Mouse (Mus musculus): ENCODE results near the gene E330009J07Rik.

The E330009J07Rik gene

GRCm38 (mm10) chr6:40436047-40436483 is at the start of gene E330009J07Rik:
Gene E330009J07Rik, minus strand, starts transcription at chr6:40436135.
- TF ChIP-seq GATA4 (IDR thresholded peaks at IDR 0.05; ENCODE audit: insufficient replicate concordance, low read length): no peak

DNA sequence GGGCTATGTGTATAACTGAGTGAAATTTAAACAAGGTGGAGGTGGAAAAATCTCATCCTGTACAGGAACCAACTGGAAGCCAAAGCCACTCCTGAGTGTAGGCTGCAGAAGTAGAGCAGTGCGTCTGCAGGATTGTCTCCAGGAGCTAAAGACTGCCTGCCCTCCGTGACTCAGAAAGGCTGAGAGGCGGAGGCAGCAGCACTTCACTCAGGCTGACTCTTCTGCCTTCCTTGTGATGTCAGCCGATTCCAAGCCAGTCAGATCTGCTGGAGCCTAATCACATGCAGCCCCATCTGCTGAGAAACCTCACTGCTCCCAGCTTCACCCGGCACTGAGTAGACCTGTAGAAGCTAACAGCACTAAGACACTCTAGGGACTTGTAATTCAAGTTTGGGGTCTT is 46.4 kb upstream of the E330009J07Rik start:
- no peak for TF ChIP-seq GATA4 (IDR thresholded peaks at IDR 0.05; ENCODE audit: insufficient replicate concordance, low read length)

- no peak for TF ChIP-seq GATA4 (IDR thresholded peaks at IDR 0.05; ENCODE audit: insufficient replicate concordance, low read length)
Measured at GRCm38 (mm10) chr6:40479705-40480104, 43.8 kb upstream of the E330009J07Rik start.

GRCm38 (mm10) chr6:40476132-40476531 is 40.2 kb upstream of the E330009J07Rik start:
- no peak for TF ChIP-seq GATA4 (IDR thresholded peaks at IDR 0.05; ENCODE audit: insufficient replicate concordance, low read length)

DNA sequence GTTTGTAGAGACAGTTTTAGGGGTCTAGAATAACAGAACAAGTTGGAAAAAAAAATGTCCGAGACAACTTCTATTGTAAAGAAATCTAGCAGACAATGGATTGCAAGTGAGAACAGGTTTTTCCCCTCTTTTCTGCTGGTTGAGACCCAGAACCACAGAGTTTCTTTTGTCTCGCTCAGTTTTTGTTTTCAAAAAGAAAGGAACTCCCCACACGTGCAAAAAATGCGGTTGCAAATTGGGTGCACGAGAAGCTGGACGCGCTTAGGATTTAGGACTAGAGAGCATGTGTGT is 35.7 kb upstream of the E330009J07Rik start:
- no peak for TF ChIP-seq GATA4 (IDR thresholded peaks at IDR 0.05; ENCODE audit: insufficient replicate concordance, low read length)

GRCm38 (mm10) chr6:40470916-40471719 is 35.2 kb upstream of the E330009J07Rik start, which contains the start of gene Ssbp1:
Gene Ssbp1, plus strand, starts transcription at chr6:40471352.
- TF ChIP-seq GATA4 (IDR thresholded peaks at IDR 0.05; ENCODE audit: insufficient replicate concordance, low read length): peak; percentile 55; the same call in 1 of the 2 replicates

DNA sequence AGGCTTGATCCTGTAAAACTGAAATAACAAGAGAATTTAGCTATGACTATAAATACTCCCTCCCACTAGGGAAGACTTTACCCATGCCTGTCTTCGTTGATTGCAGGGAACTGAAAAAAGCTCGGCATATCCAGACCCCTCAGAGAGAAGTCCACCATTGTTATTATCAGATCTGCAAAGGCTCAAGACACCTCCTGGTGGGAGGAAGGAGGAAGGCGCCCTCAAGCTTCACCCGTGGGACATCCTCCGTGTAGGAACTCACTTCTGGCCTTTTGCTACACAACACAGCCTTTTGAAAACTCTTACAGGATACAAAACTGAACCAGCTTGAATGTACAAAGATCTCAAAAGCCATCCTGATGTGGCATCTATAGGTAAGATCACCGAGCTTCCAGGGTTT is 29.8 kb upstream of the E330009J07Rik start:
- no peak for TF ChIP-seq GATA4 (IDR thresholded peaks at IDR 0.05; ENCODE audit: insufficient replicate concordance, low read length)

DNA sequence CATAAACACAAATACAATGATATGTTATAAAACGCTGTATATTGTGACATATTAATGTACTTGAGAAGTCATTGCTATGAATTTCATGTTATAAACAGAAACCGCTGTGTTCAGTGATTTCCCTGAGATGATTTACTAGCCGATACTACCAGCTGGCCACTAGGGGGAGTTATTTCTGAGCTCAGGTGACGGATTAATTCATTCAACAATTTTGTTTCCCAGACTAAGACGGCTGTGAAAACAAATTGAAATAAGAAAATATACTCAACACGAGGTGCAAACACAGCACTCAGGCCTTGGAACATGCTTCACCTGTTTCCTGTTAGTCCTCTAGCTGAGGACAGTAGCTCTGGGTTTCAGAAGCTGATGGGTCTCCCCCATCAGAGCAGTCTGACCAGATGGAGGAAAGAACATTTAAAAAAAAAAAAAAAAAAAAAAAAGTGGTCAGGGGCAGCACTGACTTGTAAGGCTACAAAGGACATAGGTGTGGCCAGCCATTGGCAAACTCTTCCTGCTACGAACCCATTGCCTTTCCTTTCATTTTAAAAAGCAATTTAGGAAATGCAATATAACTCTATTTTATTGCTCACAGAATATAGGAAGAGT is 18.6 kb upstream of the E330009J07Rik start:
- no peak for TF ChIP-seq GATA4 (IDR thresholded peaks at IDR 0.05; ENCODE audit: insufficient replicate concordance, low read length)

- TF ChIP-seq GATA4 (IDR thresholded peaks at IDR 0.05; ENCODE audit: insufficient replicate concordance, low read length): no peak
Measured at GRCm38 (mm10) chr6:40448626-40449025, 12.7 kb upstream of the E330009J07Rik start.

GRCm38 (mm10) chr6:40443281-40443928 is 7.5 kb upstream of the E330009J07Rik start:
- TF ChIP-seq GATA4 (IDR thresholded peaks at IDR 0.05; ENCODE audit: insufficient replicate concordance, low read length): no peak

GRCm38 (mm10) chr6:40441755-40442154 is 5.8 kb upstream of the E330009J07Rik start:
- no peak for TF ChIP-seq GATA4 (IDR thresholded peaks at IDR 0.05; ENCODE audit: insufficient replicate concordance, low read length)

GRCm38 (mm10) chr6:40441276-40441675 is 5.3 kb upstream of the E330009J07Rik start:
- TF ChIP-seq GATA4 (IDR thresholded peaks at IDR 0.05; ENCODE audit: insufficient replicate concordance, low read length): no peak

DNA sequence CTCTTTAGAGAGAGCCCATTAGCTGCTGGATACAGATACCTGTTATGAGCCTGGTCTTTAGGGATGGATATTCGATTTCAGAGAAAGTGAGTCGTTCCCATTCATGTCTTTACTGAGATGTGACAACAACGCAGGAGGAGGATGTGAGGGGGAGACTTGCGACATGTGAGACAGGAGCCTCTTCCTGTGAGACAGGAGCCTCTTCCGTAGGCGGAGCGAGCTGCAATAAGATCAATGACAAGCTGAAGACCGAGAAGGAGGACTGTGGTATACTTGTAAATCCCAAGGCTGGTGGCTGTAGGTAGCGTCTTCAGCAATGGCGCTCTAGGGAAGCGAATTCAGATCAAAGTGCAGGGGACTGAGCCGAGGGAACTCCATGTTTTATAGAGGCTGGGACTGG is 3.8 kb upstream of the E330009J07Rik start:
- no peak for TF ChIP-seq GATA4 (IDR thresholded peaks at IDR 0.05; ENCODE audit: insufficient replicate concordance, low read length)

GRCm38 (mm10) chr6:40438936-40439335 is 3.0 kb upstream of the E330009J07Rik start, which contains the start of gene Wee2:
Gene Wee2, plus strand, starts transcription at chr6:40439088.
- TF ChIP-seq GATA4 (IDR thresholded peaks at IDR 0.05; ENCODE audit: insufficient replicate concordance, low read length): no peak

GRCm38 (mm10) chr6:40435151-40436046 is 536 bp downstream of the E330009J07Rik start:
- no peak for TF ChIP-seq GATA4 (IDR thresholded peaks at IDR 0.05; ENCODE audit: insufficient replicate concordance, low read length)

All from liver, adult (tissue).